Mouse (Mus musculus): ENCODE data around the gene Galnt15. TPM values are rescaled to one million over a fixed set of nuclear protein-coding genes. Genes with fewer than 3 reads are reported as not detected.
A peak's percentile ranks its signal among the peaks of the same experiment; 100 is the strongest.

The Galnt15 gene
- polyA plus RNA-seq, 1 experiment from 2014 or later, result 0.73 TPM

- ATAC-seq, result no peak
- H3K9ac ChIP-seq (replicated peaks; ENCODE audit: low read depth), result no peak overlapping the region
- no peaks in the 10 kb centered on the region for H3K4me1 ChIP-seq (ENCODE audit: insufficient read depth, low read depth, low read length)
- no peak for TF ChIP-seq EP300 (IDR thresholded peaks at IDR 0.05)
- no peak for TF ChIP-seq CTCF (IDR thresholded peaks at IDR 0.05)
- WGBS, result 88% methylated on average over 4 of the region's 4 CpGs
- 0 out of 2 replicates have a peak, but pooled peaks cover 4% of the 10 kb centered on the region for H3K9me3 ChIP-seq (ENCODE audit: low read length)
- no peaks in the 10 kb centered on the region for H3K36me3 ChIP-seq (ENCODE audit: insufficient read depth, low read length)
- no peak overlapping the region for H3K27ac ChIP-seq (ENCODE audit: low read length)
- no peaks in the 10 kb centered on the region for H3K27me3 ChIP-seq (replicated peaks; ENCODE audit: insufficient read depth, low read length)
- H3K4me2 ChIP-seq (replicated peaks; ENCODE audit: low read depth, low read length), result no peak overlapping the region
- no peak overlapping the region for H3K4me3 ChIP-seq (ENCODE audit: low read depth, low read length)
- no peak for DNase-seq (ENCODE audit: low spot score)
Measured at GRCm38 (mm10) chr14:32061398-32061797, 32.6 kb downstream of the Galnt15 start.

- H3K27ac ChIP-seq (ENCODE audit: low read length), result peak overlapping the region; percentile 33; the same call in 1 of the 2 replicates
- H3K36me3 ChIP-seq (ENCODE audit: insufficient read depth, low read length), result no peaks in the 10 kb centered on the region
- no peaks in the 10 kb centered on the region for H3K27me3 ChIP-seq (replicated peaks; ENCODE audit: insufficient read depth, low read length)
- H3K9me3 ChIP-seq (ENCODE audit: low read length), result no peaks in the 10 kb centered on the region
- peak; percentile 51 for ATAC-seq
- peak; percentile 21 for DNase-seq (ENCODE audit: low spot score)
- no peak overlapping the region for H3K4me3 ChIP-seq (ENCODE audit: low read depth, low read length)
- no peak overlapping the region for H3K4me2 ChIP-seq (replicated peaks; ENCODE audit: low read depth, low read length)
- no peak overlapping the region for H3K9ac ChIP-seq (replicated peaks; ENCODE audit: low read depth)
- H3K4me1 ChIP-seq (ENCODE audit: insufficient read depth, low read depth, low read length), result peaks cover 3% of the 10 kb centered on the region; the same call in 1 of the 2 replicates
- TF ChIP-seq EP300 (IDR thresholded peaks at IDR 0.05) (no peak), CTCF (IDR thresholded peaks at IDR 0.05) (no peak)
Measured at GRCm38 (mm10) chr14:32072807-32073206, 44.0 kb downstream of the Galnt15 start.

- 29% methylated on average over 8 of the region's 8 CpGs for WGBS
- Histone ChIP-seq H3K4me1 (ENCODE audit: insufficient read depth, low read depth, low read length) (peaks cover 3% of the 10 kb centered on the region; the same call in 1 of the 2 replicates), H3K9me3 (ENCODE audit: low read length) (no peaks in the 10 kb centered on the region), H3K36me3 (ENCODE audit: insufficient read depth, low read length) (no peaks in the 10 kb centered on the region), H3K4me2 (replicated peaks; ENCODE audit: low read depth, low read length) (no peak overlapping the region), H3K27me3 (replicated peaks; ENCODE audit: insufficient read depth, low read length) (no peaks in the 10 kb centered on the region), H3K27ac (ENCODE audit: low read length) (peak overlapping the region; percentile 62), H3K9ac (replicated peaks; ENCODE audit: low read depth) (no peak overlapping the region), H3K4me3 (ENCODE audit: low read depth, low read length) (no peak overlapping the region)
- peak; percentile 58 for DNase-seq (ENCODE audit: low spot score)
- peak; percentile 88 for ATAC-seq
- no peak for TF ChIP-seq CTCF (IDR thresholded peaks at IDR 0.05)
- TF ChIP-seq EP300 (IDR thresholded peaks at IDR 0.05), result peak; percentile 49; the same call in 1 of the 2 replicates
Measured at GRCm38 (mm10) chr14:32073211-32073685, 44.5 kb downstream of the Galnt15 start.

- H3K27ac ChIP-seq (ENCODE audit: low read length), result peak overlapping the region; percentile 62
- WGBS, result 55% methylated on average over 7 of the region's 7 CpGs
- H3K36me3 ChIP-seq (ENCODE audit: insufficient read depth, low read length), result no peaks in the 10 kb centered on the region
- peaks cover 3% of the 10 kb centered on the region; the same call in 1 of the 2 replicates for H3K4me1 ChIP-seq (ENCODE audit: insufficient read depth, low read depth, low read length)
- ATAC-seq (no peak), DNase-seq (ENCODE audit: low spot score) (no peak)
- H3K4me2 ChIP-seq (replicated peaks; ENCODE audit: low read depth, low read length), result no peak overlapping the region
- H3K9me3 ChIP-seq (ENCODE audit: low read length), result no peaks in the 10 kb centered on the region
- H3K4me3 ChIP-seq (ENCODE audit: low read depth, low read length), result no peak overlapping the region
- H3K27me3 ChIP-seq (replicated peaks; ENCODE audit: insufficient read depth, low read length), result no peaks in the 10 kb centered on the region
- TF ChIP-seq EP300 (IDR thresholded peaks at IDR 0.05) (no peak), CTCF (IDR thresholded peaks at IDR 0.05) (no peak)
- H3K9ac ChIP-seq (replicated peaks; ENCODE audit: low read depth), result no peak overlapping the region
Measured at GRCm38 (mm10) chr14:32073901-32074300, 45.1 kb downstream of the Galnt15 start.

GRCm38 (mm10) chr14:32076896-32077575 is 48.2 kb downstream of the Galnt15 start:
- Histone ChIP-seq H3K4me3 (ENCODE audit: low read depth, low read length) (no peak overlapping the region), H3K36me3 (ENCODE audit: insufficient read depth, low read length) (peaks cover 11% of the 10 kb centered on the region), H3K9ac (replicated peaks; ENCODE audit: low read depth) (no peak overlapping the region), H3K9me3 (ENCODE audit: low read length) (no peaks in the 10 kb centered on the region), H3K27me3 (replicated peaks; ENCODE audit: insufficient read depth, low read length) (no peaks in the 10 kb centered on the region), H3K27ac (ENCODE audit: low read length) (no peak overlapping the region), H3K4me2 (replicated peaks; ENCODE audit: low read depth, low read length) (no peak overlapping the region), H3K4me1 (ENCODE audit: insufficient read depth, low read depth, low read length) (peaks cover 3% of the 10 kb centered on the region; the same call in 1 of the 2 replicates)
- no peak for TF ChIP-seq EP300 (IDR thresholded peaks at IDR 0.05)
- TF ChIP-seq CTCF (IDR thresholded peaks at IDR 0.05), result peak; percentile 95
- peak; percentile 45; the same call in 1 of the 2 replicates for ATAC-seq
- peak; percentile 71 for DNase-seq (ENCODE audit: low spot score)
- WGBS, result 42% methylated on average over 8 of the region's 8 CpGs

- WGBS, result 78% methylated on average over 10 of the region's 10 CpGs
- H3K4me1 ChIP-seq (ENCODE audit: insufficient read depth, low read depth, low read length), result 0 out of 2 replicates have a peak, but pooled peaks cover 2% of the 10 kb centered on the region
- H3K9ac ChIP-seq (replicated peaks; ENCODE audit: low read depth), result no peak overlapping the region
- no peak overlapping the region for H3K4me2 ChIP-seq (replicated peaks; ENCODE audit: low read depth, low read length)
- no peak overlapping the region for H3K4me3 ChIP-seq (ENCODE audit: low read depth, low read length)
- TF ChIP-seq CTCF (IDR thresholded peaks at IDR 0.05) (no peak), EP300 (IDR thresholded peaks at IDR 0.05) (no peak)
- no peaks in the 10 kb centered on the region for H3K9me3 ChIP-seq (ENCODE audit: low read length)
- ATAC-seq (no peak), DNase-seq (ENCODE audit: low spot score) (no peak)
- no peaks in the 10 kb centered on the region for H3K27me3 ChIP-seq (replicated peaks; ENCODE audit: insufficient read depth, low read length)
- peaks cover 16% of the 10 kb centered on the region for H3K36me3 ChIP-seq (ENCODE audit: insufficient read depth, low read length)
- no peak overlapping the region for H3K27ac ChIP-seq (ENCODE audit: low read length)
Measured at GRCm38 (mm10) chr14:32081026-32081425, 52.2 kb downstream of the Galnt15 start.

Data from lung, postnatal 0 days (tissue).